Mouse (Mus musculus) midbrain, embryonic 11.5 days (tissue): ENCODE data around the gene Ftl1-ps1. TPM values are rescaled to one million over a fixed set of nuclear protein-coding genes. Genes with fewer than 3 reads are reported as not detected.

Experiments
- ATAC-seq: fragments of 200-750 bp; cut with Nextera tagmentation; 2 replicates; pipeline ENCODE4 v1.8.0; 2017; ENCODE audit warnings: moderate TSS enrichment, moderate library complexity; ENCODE audit not compliant: low FRiP score
- DNase-seq: peaks from one replicate; pipeline ENCODE4 v3.0.0; 2015; ENCODE audit warnings: low spot score; ENCODE audit errors: missing footprints
- H3K27ac ChIP-seq: fragments of 300-500 bp; sonication (generic); 2 replicates; pipeline ENCODE4 v1.5.1; 2014; ENCODE audit warnings: low read depth, low read length
- H3K27me3 ChIP-seq: fragments of 300-500 bp; sonication (generic); 2 replicates; pipeline ENCODE4 v1.6.1; 2014; ENCODE audit warnings: mild to moderate bottlenecking, low read length, moderate library complexity, mixed read lengths; ENCODE audit not compliant: control insufficient read depth, insufficient read depth
- H3K36me3 ChIP-seq: fragments of 300-500 bp; sonication (generic); 2 replicates; pipeline ENCODE4 v1.6.1; 2014; ENCODE audit warnings: mild to moderate bottlenecking, low read length, moderate library complexity, mixed read lengths; ENCODE audit not compliant: control insufficient read depth, insufficient read depth
- H3K4me1 ChIP-seq: fragments of 300-500 bp; sonication (generic); 2 replicates; pipeline ENCODE4 v1.6.1; 2014; ENCODE audit warnings: low read length; ENCODE audit not compliant: control insufficient read depth, insufficient read depth
- H3K4me2 ChIP-seq: fragments of 300-500 bp; sonication (generic); 2 replicates; pipeline ENCODE4 v1.6.1; 2014; ENCODE audit warnings: mild to moderate bottlenecking, moderate library complexity
- H3K4me3 ChIP-seq: fragments of 300-500 bp; sonication (generic); 2 replicates; pipeline ENCODE4 v1.5.1; 2014; ENCODE audit warnings: low read depth, low read length
- H3K9ac ChIP-seq: fragments of 300-500 bp; sonication (generic); 2 replicates; pipeline ENCODE4 v1.6.1; 2014; ENCODE audit warnings: low read length
- H3K9me3 ChIP-seq: fragments of 300-500 bp; sonication (generic); 2 replicates; pipeline ENCODE4 v1.6.1; 2016; ENCODE audit warnings: low read length; ENCODE audit not compliant: control insufficient read depth
- WGBS: fragments of 180-500 bp; shearing (Covaris S2); extraction: QIAGEN DNeasy Blood & Tissue Kit; methylation state at CpG from one replicate; pipeline ENCODE4 v1.1.7; 2014; 5-methylcytosine and 5-hydroxymethylcytosine counted together
- polyA plus RNA-seq: library from polyadenylated mRNA; unstranded; fragments of >200 nt; fragmentation: Nextera tagmentation; extraction: Ambion mirVana; gene quantifications from 2 replicates; pipeline ENCODE4 v1.2.1, GENCODE M21; 2014

The Ftl1-ps1 gene
- 82.1 and 82.3 TPM in 2 replicates for polyA plus RNA-seq

DNA sequence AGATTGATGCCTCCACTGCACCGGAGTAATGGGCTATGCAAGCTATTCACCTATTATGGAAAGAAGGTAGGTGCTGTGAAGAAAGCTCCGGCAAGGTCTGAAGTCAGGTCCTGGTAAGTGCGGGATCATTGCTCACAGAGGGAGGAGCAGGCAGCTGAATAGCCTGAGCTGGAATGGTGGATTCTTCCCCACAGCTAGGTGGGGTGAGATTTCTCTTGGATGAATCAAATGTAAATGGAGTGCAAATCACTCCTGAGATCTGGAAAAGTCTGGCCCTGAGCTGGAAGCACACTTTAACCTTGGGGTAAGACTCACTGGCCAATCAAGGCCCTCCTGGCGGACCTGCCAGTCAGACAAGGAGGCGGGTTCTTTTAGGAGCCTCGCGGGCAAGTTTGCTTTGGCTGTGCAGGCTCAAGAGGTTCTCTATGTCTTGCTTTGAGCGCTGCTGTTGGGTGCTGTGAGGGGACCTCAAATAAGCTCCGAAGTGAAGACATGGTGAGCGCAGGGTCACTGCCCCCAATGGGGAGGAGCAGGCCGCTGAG, at the start of gene Ftl1-ps1:
Gene Ftl1-ps1 (plus strand): TSS at position 397 of the 542 bp plus-strand sequence.
- H3K36me3 ChIP-seq = no peaks in the 10 kb centered on the region
- H3K4me2 ChIP-seq = no peak within 1 kb of the TSS
- no peak within 1 kb of the TSS for H3K27ac ChIP-seq
- DNase-seq (no peak), ATAC-seq (no peak)
- H3K4me1 ChIP-seq = no peaks in the 10 kb centered on the region
- no peak within 1 kb of the TSS for H3K4me3 ChIP-seq
- no peaks in the 10 kb centered on the region for H3K27me3 ChIP-seq
- H3K9me3 ChIP-seq = no peaks in the 10 kb centered on the region
- WGBS = 8% methylated on average over 11 of the region's 11 CpGs
- no peak within 1 kb of the TSS for H3K9ac ChIP-seq

DNA sequence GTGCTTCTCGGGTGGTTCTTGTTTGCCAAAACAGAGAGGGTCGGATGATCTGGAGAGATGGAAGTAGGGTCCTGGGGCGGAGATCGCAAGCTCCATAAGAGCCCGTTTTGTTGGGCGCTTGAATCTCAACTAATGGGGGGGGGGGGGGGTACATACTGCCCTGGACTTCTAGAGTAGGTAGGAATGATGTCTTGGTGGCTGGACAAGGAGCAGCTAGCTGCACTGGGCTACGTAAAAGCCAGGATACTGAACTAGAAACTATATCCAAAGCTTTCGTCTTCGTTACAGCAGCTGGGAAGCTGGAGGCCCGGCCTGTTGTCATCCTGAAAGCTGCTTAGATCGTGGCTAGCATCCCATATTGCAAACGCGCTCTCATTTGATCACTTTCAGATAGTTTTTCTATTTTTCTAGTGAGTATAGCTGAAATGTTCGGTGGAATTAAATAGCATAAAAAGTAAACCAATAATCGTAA, 49.0 kb upstream of the Ftl1-ps1 start:
- ATAC-seq (peak; percentile 72; the same call in 1 of the 2 replicates), DNase-seq (no peak)
- Histone ChIP-seq H3K27me3 (no peaks in the 10 kb centered on the region), H3K36me3 (no peaks in the 10 kb centered on the region), H3K9me3 (no peaks in the 10 kb centered on the region), H3K4me3 (peak overlapping the region; percentile 75), H3K27ac (no peak overlapping the region; the same call in 1 of the 2 replicates), H3K9ac (peak overlapping the region; percentile 90), H3K4me2 (peak overlapping the region; percentile 84), H3K4me1 (peaks cover 10% of the 10 kb centered on the region; the same call in 1 of the 2 replicates)
- 1% methylated on average over 15 of the region's 15 CpGs for WGBS

DNA sequence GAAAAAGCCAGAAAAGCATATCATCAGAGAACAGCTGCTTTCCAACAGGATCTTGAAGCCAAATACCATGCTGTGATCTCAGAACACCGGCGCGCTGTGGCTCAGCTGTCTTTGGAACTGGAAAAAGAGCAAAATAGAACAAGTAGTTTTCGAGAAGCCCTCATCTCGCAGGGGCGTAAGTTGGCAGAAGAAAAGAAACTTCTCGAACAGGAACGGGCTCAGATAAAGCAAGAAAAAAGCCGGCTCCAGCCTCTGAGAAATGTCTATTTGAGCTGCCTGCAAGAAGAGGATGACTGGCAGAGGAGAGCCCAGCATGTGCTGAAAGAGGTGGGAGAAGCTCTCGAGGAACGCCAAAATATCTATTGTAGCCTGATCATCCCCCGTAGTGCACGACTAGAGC, 43.0 kb upstream of the Ftl1-ps1 start:
- DNase-seq (no peak), ATAC-seq (no peak)
- no peaks in the 10 kb centered on the region for H3K9me3 ChIP-seq
- no peaks in the 10 kb centered on the region for H3K27me3 ChIP-seq
- no peaks in the 10 kb centered on the region for H3K4me1 ChIP-seq
- H3K4me2 ChIP-seq = no peak overlapping the region
- no peak overlapping the region for H3K27ac ChIP-seq
- WGBS = 96% methylated on average over 13 of the region's 13 CpGs
- no peak overlapping the region for H3K9ac ChIP-seq
- no peak overlapping the region for H3K4me3 ChIP-seq
- H3K36me3 ChIP-seq = peaks cover 9% of the 10 kb centered on the region

DNA sequence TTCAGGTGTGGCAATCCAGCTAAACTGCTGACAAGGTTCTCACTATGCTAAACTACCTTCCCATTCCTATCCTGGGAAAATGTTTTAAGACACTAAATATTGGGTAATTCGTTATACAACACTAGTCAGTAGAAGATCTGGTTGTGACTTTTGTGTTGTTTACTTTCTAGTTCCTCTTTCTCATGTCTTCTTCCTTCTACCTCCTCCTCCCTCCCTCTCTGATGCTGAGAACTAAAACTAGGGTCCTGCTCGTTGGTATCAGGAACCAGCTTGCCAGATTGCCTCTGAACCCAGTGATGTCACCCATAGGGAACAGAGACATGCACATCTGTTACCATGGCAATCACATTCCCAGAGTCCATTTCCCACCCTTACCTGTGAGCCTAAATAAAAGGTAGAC, 37.3 kb upstream of the Ftl1-ps1 start:
- no peak overlapping the region for H3K4me2 ChIP-seq
- no peak; the same call in 1 of the 2 replicates for ATAC-seq
- 71% methylated on average over 2 of the region's 2 CpGs for WGBS
- no peak overlapping the region for H3K27ac ChIP-seq
- no peak overlapping the region for H3K4me3 ChIP-seq
- no peak for DNase-seq
- no peaks in the 10 kb centered on the region for H3K9me3 ChIP-seq
- H3K27me3 ChIP-seq = no peaks in the 10 kb centered on the region
- H3K4me1 ChIP-seq = no peaks in the 10 kb centered on the region
- H3K9ac ChIP-seq = no peak overlapping the region
- H3K36me3 ChIP-seq = peaks cover 2% of the 10 kb centered on the region; the same call in 1 of the 2 replicates

DNA sequence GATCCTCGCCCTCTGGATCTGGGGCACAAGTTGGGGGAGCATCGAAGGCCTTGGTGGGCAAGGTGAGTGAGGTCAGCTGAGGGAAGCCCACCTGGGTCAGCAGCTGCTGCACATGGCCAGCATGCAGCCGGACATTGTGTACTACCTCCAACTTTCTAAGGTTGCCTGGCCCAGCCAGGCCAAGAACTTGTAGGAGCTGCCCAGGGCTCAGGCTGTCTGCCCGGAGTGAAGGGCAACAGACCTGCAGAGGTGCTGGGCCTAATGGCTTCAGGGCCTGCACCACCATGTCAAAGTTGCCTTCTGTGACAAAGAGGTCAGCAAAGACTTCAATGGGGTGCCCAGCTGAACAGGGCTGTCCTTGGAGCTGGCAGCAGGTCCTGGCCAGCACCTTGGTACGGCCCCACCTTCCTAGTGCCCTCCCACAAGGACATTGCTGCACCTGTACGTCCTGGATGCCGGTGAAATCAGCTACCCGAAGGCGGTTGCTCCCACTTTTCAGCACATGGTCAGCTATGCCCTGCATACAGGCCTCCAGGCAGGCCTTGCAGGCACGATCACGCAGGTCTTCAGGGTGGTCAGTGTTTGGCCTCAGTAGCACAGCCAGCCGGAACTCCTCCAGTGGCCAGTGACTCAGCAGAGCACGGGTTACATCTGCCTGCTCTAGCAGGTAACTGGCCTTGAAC, 36.2 kb upstream of the Ftl1-ps1 start:
- Histone ChIP-seq H3K4me2 (no peak overlapping the region), H3K9me3 (no peaks in the 10 kb centered on the region), H3K9ac (no peak overlapping the region), H3K27ac (no peak overlapping the region), H3K27me3 (no peaks in the 10 kb centered on the region), H3K36me3 (peaks cover 2% of the 10 kb centered on the region; the same call in 1 of the 2 replicates), H3K4me1 (no peaks in the 10 kb centered on the region), H3K4me3 (no peak overlapping the region)
- WGBS = 91% methylated on average over 13 of the region's 13 CpGs
- ATAC-seq = no peak; the same call in 1 of the 2 replicates
- DNase-seq = no peak

DNA sequence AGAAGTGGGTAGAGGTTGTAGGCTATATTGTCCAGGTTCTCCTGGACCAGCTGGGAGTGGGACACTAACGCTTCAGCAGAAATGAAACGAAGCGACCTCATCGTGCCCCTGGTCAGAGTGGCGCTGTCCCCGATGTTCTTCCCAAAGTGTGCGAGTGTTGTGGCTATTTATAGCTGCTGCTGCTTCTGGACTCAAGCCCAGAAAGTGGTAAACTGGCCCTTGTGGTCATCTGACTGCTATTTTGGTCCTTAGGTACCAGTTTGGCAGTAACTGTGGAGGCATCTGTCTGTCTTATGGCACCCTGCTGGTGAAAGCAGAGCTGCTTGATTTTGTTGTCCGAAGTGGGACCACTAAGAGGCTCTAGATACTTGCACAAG, 35.6 kb upstream of the Ftl1-ps1 start, which contains the start of gene Lrrc14b:
Gene Lrrc14b (minus strand): TSS at position 147 of the 377 bp plus-strand sequence.
- Histone ChIP-seq H3K9ac (no peak within 1 kb of the TSS), H3K27ac (no peak within 1 kb of the TSS), H3K4me1 (no peaks in the 10 kb centered on the region), H3K9me3 (no peaks in the 10 kb centered on the region), H3K4me2 (no peak within 1 kb of the TSS), H3K27me3 (no peaks in the 10 kb centered on the region), H3K36me3 (peaks cover 2% of the 10 kb centered on the region; the same call in 1 of the 2 replicates), H3K4me3 (no peak within 1 kb of the TSS)
- DNase-seq (no peak), ATAC-seq (peak; percentile 26; the same call in 1 of the 2 replicates)
- 90% methylated on average over 8 of the region's 8 CpGs for WGBS

DNA sequence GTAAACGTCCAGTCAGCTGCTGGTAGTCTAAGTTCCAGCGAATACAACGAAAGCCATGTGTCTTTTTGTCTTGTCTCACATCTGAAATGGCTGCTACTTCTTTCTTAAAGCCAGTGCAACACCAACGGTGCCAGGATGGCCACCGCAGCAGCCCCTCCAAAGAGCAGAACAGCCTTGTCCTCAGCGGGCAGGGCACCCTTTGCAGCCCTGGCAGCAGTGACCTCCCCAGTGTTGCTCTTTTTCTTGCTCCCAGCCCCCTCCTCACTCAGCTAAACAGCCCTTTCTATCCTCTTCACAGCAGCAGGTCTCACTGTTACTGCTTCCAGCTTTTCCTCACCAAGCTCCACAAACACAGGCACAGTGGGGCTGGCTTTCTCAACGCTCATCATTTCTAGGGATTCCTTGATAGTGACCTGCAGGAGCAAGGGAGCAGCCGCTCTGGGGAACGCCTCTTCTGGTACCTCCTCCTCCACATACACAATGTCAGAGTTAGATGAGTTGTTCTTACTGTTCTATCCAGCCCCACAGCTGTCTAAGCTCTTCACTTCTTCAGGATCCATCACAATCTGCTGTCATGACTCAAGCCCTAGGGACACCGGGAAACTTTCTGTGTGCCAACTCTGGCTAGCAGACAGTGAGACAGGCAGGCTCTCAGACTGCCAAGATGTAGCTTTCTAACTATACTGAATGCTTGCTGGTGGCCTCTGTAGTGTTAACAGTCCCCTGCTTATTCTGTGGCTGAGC, 17.8 kb upstream of the Ftl1-ps1 start:
- 77% methylated on average over 10 of the region's 10 CpGs for WGBS
- H3K9ac ChIP-seq = no peak overlapping the region

DNA sequence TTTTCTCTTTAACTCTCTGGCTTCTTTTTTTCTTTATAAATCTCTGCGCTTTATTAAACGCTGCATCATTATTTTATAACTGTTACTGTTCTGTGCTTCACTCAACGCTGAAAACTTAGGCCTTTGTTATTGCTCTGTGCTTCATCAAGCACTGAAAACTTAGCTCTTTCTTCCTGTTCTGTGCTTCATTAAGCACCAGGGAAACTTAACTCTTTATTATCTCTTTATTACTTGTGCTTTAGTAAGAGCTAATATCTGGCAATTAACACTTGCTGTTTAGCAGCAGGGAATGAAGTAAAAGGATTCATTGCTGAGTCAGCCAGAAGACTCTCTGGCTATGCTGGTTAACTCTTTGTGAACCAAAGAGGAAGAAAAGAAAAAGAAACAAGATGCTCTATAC, 17.2 kb upstream of the Ftl1-ps1 start:
- H3K4me3 ChIP-seq = no peak overlapping the region
- no peak for ATAC-seq
- 76% methylated on average over 3 of the region's 3 CpGs for WGBS
- no peak for DNase-seq
- H3K27me3 ChIP-seq = no peaks in the 10 kb centered on the region
- H3K4me1 ChIP-seq = no peaks in the 10 kb centered on the region
- H3K27ac ChIP-seq = no peak overlapping the region
- H3K9me3 ChIP-seq = no peaks in the 10 kb centered on the region
- H3K4me2 ChIP-seq = no peak overlapping the region
- no peaks in the 10 kb centered on the region for H3K36me3 ChIP-seq
- H3K9ac ChIP-seq = no peak overlapping the region

More for the DNA sequence above, 17.8 kb upstream of the Ftl1-ps1 start:
- Histone ChIP-seq H3K4me1 (no peaks in the 10 kb centered on the region), H3K27ac (no peak overlapping the region), H3K27me3 (no peaks in the 10 kb centered on the region), H3K36me3 (no peaks in the 10 kb centered on the region), H3K9me3 (no peaks in the 10 kb centered on the region), H3K4me2 (no peak overlapping the region), H3K4me3 (no peak overlapping the region)
- DNase-seq = no peak
- no peak for ATAC-seq

DNA sequence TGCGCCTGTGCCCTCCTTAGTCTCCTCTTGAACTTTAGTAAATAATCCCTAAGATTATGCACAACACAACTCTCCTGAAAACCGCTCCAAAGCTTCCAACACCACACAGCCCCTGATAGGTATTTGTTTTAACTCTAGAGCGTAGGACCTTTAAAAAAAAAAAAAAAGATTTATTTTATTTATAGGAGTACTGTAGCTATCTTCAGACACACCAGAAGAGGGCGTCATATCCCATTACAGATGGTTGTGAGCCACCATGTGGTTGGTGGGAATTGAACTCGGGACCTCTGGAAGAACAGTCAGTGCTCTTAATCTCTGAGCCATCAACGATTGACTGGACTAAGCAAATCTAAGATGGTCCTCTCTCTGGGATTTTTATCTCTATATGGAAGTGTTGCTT, 9.8 kb upstream of the Ftl1-ps1 start:
- no peak overlapping the region for H3K4me3 ChIP-seq
- no peaks in the 10 kb centered on the region for H3K36me3 ChIP-seq
- no peaks in the 10 kb centered on the region for H3K27me3 ChIP-seq
- WGBS = 75% methylated on average over 6 of the region's 6 CpGs
- H3K27ac ChIP-seq = no peak overlapping the region
- no peaks in the 10 kb centered on the region for H3K9me3 ChIP-seq
- H3K4me1 ChIP-seq = peaks cover 2% of the 10 kb centered on the region; the same call in 1 of the 2 replicates
- peak overlapping the region; percentile 63 for H3K4me2 ChIP-seq
- ATAC-seq = no peak
- H3K9ac ChIP-seq = no peak overlapping the region
- DNase-seq = no peak
